Mouse (Mus musculus) megakaryocyte, embryonic 14.5 days (primary cell): Measurements from ENCODE around the gene Ttc27. TPM values are rescaled to one million over a fixed set of nuclear protein-coding genes. Genes with fewer than 3 reads are reported as not detected.
"Not testable (repeated sequence)": the region's sequence is repeated elsewhere in the genome, so short reads cannot be mapped to it uniquely, and the experiment has no call there.

ENCODE experiments used
- H3K27me3 ChIP-seq: replicated peaks from 2 replicates; pipeline ENCODE3; 2012; ENCODE audit warnings: inconsistent platforms
- H3K36me3 ChIP-seq: replicated peaks from 2 replicates; pipeline ENCODE3; 2012; ENCODE audit warnings: low read length, inconsistent platforms, mixed read lengths
- H3K4me1 ChIP-seq: 2 replicates; pipeline ENCODE4 v1.6.1; 2012; ENCODE audit warnings: inconsistent platforms
- H3K4me3 ChIP-seq: replicated peaks from 2 replicates; pipeline ENCODE3; 2012; ENCODE audit warnings: moderate library complexity, mild to moderate bottlenecking, inconsistent platforms
- H3K9me3 ChIP-seq: 2 replicates; pipeline ENCODE4 v1.6.1; 2012; ENCODE audit warnings: inconsistent platforms
- FLI1 ChIP-seq: IDR thresholded peaks from 2 replicates; pipeline ENCODE4 v1.6.1; 2012; ENCODE audit warnings: low read length, inconsistent platforms, mixed read lengths
- GATA1 ChIP-seq: IDR thresholded peaks from 3 replicates; pipeline ENCODE4 v1.6.1; 2012; ENCODE audit warnings: mixed read lengths, low read length, inconsistent platforms, borderline replicate concordance
- polyA plus RNA-seq: library from polyadenylated mRNA; stranded (reverse); fragments of >175 nt; gene quantifications from 2 replicates; pipeline ENCODE4 v1.2.3, GENCODE M21; 2012; ENCODE audit warnings: low replicate concordance; ENCODE audit not compliant: insufficient read depth

The Ttc27 gene
- 6.8 TPM in 1 of 2 replicates, not detected in the other for polyA plus RNA-seq

GRCm38 (mm10) chr17:74717618-74718151, at the start of gene Ttc27:
Gene Ttc27, plus strand, starts transcription at chr17:74717732.
- Histone ChIP-seq H3K27me3 (peaks cover 8% of the 10 kb centered on the region), H3K9me3 (no peaks in the 10 kb centered on the region), H3K36me3 (peaks cover 23% of the 10 kb centered on the region), H3K4me3 (peak within 1 kb of the TSS; percentile 98), H3K4me1 (peaks cover 36% of the 10 kb centered on the region)
- no peak for TF ChIP-seq GATA1
- no peak for TF ChIP-seq FLI1

- Histone ChIP-seq H3K4me3 (no peak overlapping the region), H3K27me3 (no peaks in the 10 kb centered on the region), H3K36me3 (peaks cover 92% of the 10 kb centered on the region), H3K4me1 (peaks cover 5% of the 10 kb centered on the region; the same call in 1 of the 2 replicates), H3K9me3 (no peaks in the 10 kb centered on the region)
- TF ChIP-seq FLI1 (no peak), GATA1 (no peak)
These were observed 49.5 kb upstream of the Ttc27 start for GRCm38 (mm10) chr17:74668010-74668409.

GRCm38 (mm10) chr17:74670031-74670430, 47.5 kb upstream of the Ttc27 start:
- Histone ChIP-seq H3K9me3 (no peaks in the 10 kb centered on the region), H3K4me1 (peaks cover 5% of the 10 kb centered on the region; the same call in 1 of the 2 replicates), H3K4me3 (no peak overlapping the region), H3K27me3 (no peaks in the 10 kb centered on the region), H3K36me3 (peaks cover 90% of the 10 kb centered on the region)
- TF ChIP-seq GATA1 (no peak), FLI1 (no peak)

GRCm38 (mm10) chr17:74672446-74672845, 45.1 kb upstream of the Ttc27 start:
- peaks cover 93% of the 10 kb centered on the region for H3K36me3 ChIP-seq
- H3K27me3 ChIP-seq, result no peaks in the 10 kb centered on the region

GRCm38 (mm10) chr17:74673251-74673650, 44.3 kb upstream of the Ttc27 start:
- H3K27me3 ChIP-seq, result no peaks in the 10 kb centered on the region
- peaks cover 95% of the 10 kb centered on the region for H3K36me3 ChIP-seq
- H3K4me1 ChIP-seq, result no peaks in the 10 kb centered on the region
- H3K4me3 ChIP-seq, result no peak overlapping the region
- H3K9me3 ChIP-seq, result no peaks in the 10 kb centered on the region
- no peak for TF ChIP-seq GATA1
- TF ChIP-seq FLI1, result no peak

More at GRCm38 (mm10) chr17:74672446-74672845, 45.1 kb upstream of the Ttc27 start:
- Histone ChIP-seq H3K4me1 (no peaks in the 10 kb centered on the region), H3K9me3 (no peaks in the 10 kb centered on the region), H3K4me3 (no peak overlapping the region)
- TF ChIP-seq FLI1, result no peak
- TF ChIP-seq GATA1, result no peak

- H3K4me3 ChIP-seq, result no peak overlapping the region
- peaks cover 93% of the 10 kb centered on the region for H3K36me3 ChIP-seq
- TF ChIP-seq GATA1 (no peak), FLI1 (no peak)
- no peaks in the 10 kb centered on the region for H3K9me3 ChIP-seq
- no peaks in the 10 kb centered on the region for H3K4me1 ChIP-seq
- no peaks in the 10 kb centered on the region for H3K27me3 ChIP-seq
These were observed 39.5 kb upstream of the Ttc27 start for GRCm38 (mm10) chr17:74678061-74678460.

GRCm38 (mm10) chr17:74684927-74685326, 32.6 kb upstream of the Ttc27 start:
- TF ChIP-seq GATA1 (no peak), FLI1 (no peak)
- peaks cover 4% of the 10 kb centered on the region; the same call in 1 of the 2 replicates for H3K4me1 ChIP-seq
- H3K9me3 ChIP-seq, result no peaks in the 10 kb centered on the region
- peaks cover 78% of the 10 kb centered on the region for H3K36me3 ChIP-seq
- no peak overlapping the region for H3K4me3 ChIP-seq
- no peaks in the 10 kb centered on the region for H3K27me3 ChIP-seq

- TF ChIP-seq GATA1 (no peak), FLI1 (no peak)
- H3K36me3 ChIP-seq, result peaks cover 81% of the 10 kb centered on the region
These were observed 29.0 kb upstream of the Ttc27 start for GRCm38 (mm10) chr17:74688555-74688954.

GRCm38 (mm10) chr17:74689406-74689805, 28.1 kb upstream of the Ttc27 start:
- TF ChIP-seq GATA1, result no peak
- no peak for TF ChIP-seq FLI1
- Histone ChIP-seq H3K36me3 (peaks cover 84% of the 10 kb centered on the region), H3K4me3 (no peak overlapping the region), H3K4me1 (peaks cover 4% of the 10 kb centered on the region; the same call in 1 of the 2 replicates), H3K9me3 (no peaks in the 10 kb centered on the region), H3K27me3 (no peaks in the 10 kb centered on the region)

More at GRCm38 (mm10) chr17:74688555-74688954, 29.0 kb upstream of the Ttc27 start:
- Histone ChIP-seq H3K9me3 (no peaks in the 10 kb centered on the region), H3K4me3 (no peak overlapping the region), H3K27me3 (no peaks in the 10 kb centered on the region), H3K4me1 (peaks cover 4% of the 10 kb centered on the region; the same call in 1 of the 2 replicates)

DNA sequence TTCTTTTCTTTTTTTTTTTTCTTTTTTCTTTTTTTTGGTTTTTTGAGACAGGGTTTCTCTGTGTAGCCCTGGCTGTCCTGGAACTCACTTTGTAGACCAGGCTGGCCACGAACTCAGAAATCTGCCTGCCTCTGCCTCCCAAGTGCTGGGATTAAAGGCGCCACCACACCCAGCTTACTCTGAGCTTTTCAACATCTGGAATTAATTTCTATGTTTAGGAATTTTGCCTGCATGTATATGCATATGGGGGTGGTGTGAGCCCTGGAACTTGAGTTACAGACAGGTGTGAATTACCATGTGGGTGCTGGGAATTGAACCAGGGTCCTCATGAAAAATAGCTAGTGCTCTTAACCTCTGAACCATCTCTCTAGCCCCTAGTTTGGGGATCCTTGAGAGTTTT, 15.9 kb upstream of the Ttc27 start:
- not testable (repeated sequence) for H3K4me3 ChIP-seq, H3K9me3 ChIP-seq, H3K27me3 ChIP-seq
- peaks cover 14% of the 10 kb centered on the region for H3K4me1 ChIP-seq
- peaks cover 86% of the 10 kb centered on the region for H3K36me3 ChIP-seq
